Mouse (Mus musculus) ovary, adult 2 months (tissue): ENCODE results near the gene Olfr141. TPM values are rescaled to one million over a fixed set of nuclear protein-coding genes. Genes with fewer than 3 reads are reported as not detected.

Experiments
- polyA plus RNA-seq: library from polyadenylated mRNA; depleted of rRNA; stranded (reverse); fragments of >200 nt; gene quantifications from 2 replicates; pipeline ENCODE4 v1.2.3, GENCODE M21; 2012; rRNA removed

Olfr141 gene
- polyA plus RNA-seq: not detected in 2 replicates

DNA sequence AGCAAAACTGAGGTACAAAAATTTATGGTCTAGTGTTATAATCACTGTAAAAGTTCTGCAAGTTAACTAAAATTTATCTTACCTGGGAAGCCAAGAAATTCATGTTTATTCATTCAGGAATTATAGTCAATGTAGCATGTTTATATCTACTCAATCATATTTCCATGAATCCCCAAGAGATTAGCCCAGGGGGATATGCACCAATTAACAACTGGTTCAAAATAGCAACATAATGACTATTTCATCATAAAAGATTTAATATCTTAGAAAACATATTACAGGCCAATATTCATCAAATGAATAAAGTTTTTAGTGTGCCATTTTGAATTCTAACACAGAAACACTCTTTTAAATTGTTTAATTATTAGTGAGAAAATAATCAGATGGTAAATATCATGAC, at the start of gene Olfr141:
TSS of gene Olfr141 (minus strand) at position 101 of the 400 bp plus-strand sequence.

DNA sequence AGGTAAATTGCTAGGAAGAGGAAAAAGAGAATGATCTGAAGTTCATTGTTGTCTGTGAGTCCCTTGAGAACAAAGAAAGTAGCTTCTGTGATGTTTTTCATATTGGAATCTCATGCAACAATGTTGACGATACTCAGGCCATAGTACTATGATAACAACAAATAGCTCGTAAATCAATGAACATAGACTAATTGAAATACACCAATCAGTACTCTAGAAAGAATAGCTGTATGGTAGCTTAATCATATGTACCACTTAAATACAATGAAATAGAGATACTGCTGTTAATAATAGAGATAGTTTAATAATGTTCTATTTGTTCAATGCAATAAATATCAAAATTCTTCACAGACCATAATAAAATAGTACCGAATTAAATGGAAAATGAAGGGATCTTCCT, 41.8 kb upstream of the Olfr141 start, which contains the start of gene Olfr1095:
TSS of gene Olfr1095 (minus strand) at position 101 of the 400 bp plus-strand sequence.

DNA sequence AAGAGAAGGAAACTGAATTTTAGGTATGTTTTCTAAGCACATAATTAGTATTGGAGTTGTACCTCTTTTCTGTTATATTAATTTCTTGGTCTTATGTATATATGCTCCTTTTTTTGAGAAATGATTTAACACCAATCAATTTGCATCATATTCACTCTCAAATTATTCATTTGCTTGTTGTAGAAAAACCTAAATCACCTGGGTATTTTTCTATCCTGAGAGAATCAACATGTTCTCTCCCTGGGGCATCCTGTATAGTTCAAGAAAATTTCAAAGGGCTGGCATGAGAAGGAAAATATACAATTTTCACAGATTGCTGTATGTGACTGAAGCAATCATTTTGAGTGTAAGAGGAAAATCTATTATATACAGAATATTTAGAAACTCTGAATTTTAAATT, 14.5 kb upstream of the Olfr141 start, which contains the start of gene Olfr1094:
TSS of gene Olfr1094 (plus strand) at position 301 of the 400 bp plus-strand sequence.

DNA sequence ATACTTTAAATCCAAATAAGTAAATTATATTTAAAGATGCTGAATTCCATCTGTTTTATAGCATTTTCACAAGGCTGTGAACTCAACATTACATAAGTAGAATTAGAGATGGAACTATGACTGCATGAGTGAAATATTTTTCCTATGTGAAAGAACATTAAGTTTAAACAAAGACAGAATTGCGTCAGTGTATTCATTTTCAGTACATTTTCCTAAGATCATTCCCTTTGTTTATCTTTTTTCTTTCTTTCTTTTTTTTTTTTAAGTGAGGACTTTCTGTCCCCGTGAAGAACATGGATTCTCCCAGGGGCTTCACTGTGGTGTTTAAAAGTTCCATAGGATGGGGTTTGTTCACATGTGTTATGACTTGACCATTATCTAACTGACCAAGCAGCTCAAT, 27.6 kb downstream of the Olfr141 start, which contains the start of gene Olfr1093:
TSS of gene Olfr1093 (plus strand) at position 301 of the 400 bp plus-strand sequence.

DNA sequence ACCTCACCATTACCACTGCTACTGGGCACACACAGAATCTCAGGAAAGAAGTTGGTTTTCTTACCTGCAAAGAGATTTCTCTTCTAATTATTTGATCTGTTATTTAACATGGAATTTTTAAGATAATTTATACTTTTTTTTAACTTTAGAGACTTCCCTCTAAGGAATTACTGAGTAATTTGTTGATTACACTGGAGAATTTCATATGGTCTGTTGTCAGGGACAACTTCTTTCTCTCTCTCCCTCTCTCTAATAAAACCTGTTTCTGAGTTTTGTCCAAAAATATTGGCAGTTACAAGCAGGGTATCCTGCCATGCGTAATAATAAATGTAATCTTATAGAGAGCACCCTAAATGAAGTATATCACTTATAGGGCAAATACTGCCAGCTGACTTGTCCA, 50.9 kb downstream of the Olfr141 start, which contains the start of gene Olfr1090:
TSS of gene Olfr1090 (minus strand) at position 101 of the 400 bp plus-strand sequence.

Other genes with a start within 250 kb of the Olfr141 start
- not detected in 2 replicates for gene Olfr1082, start 211.1 kb downstream of the Olfr141 start, polyA plus RNA-seq
- gene Olfr1084, start 170.3 kb downstream of the Olfr141 start, polyA plus RNA-seq: not detected in 2 replicates
- not detected in 2 replicates for gene Olfr1085, start 148.0 kb downstream of the Olfr141 start, polyA plus RNA-seq
- gene Olfr1086, start 129.9 kb downstream of the Olfr141 start, polyA plus RNA-seq: not detected in 2 replicates
- not detected in 2 replicates for gene Olfr1087, start 111.6 kb downstream of the Olfr141 start, polyA plus RNA-seq
- gene Olfr1089, start 76.3 kb downstream of the Olfr141 start, polyA plus RNA-seq: not detected in 2 replicates
- gene Olfr1090, start 51.0 kb downstream of the Olfr141 start, polyA plus RNA-seq: not detected in 2 replicates
- gene Olfr1093, start 27.5 kb downstream of the Olfr141 start, polyA plus RNA-seq: not detected in 2 replicates
- not detected in 2 replicates for gene Olfr1094, start 14.6 kb upstream of the Olfr141 start, polyA plus RNA-seq
- not detected in 2 replicates for gene Olfr1095, start 41.7 kb upstream of the Olfr141 start, polyA plus RNA-seq
- gene Gm13723, start 64.8 kb upstream of the Olfr141 start, polyA plus RNA-seq: not detected in 2 replicates
- gene Olfr1097, start 82.2 kb upstream of the Olfr141 start, polyA plus RNA-seq: not detected in 2 replicates
- gene Olfr1098, start 114.5 kb upstream of the Olfr141 start, polyA plus RNA-seq: not detected in 2 replicates
- gene Olfr1099, start 150.7 kb upstream of the Olfr141 start, polyA plus RNA-seq: not detected in 2 replicates
- gene Olfr1100, start 169.9 kb upstream of the Olfr141 start, polyA plus RNA-seq: not detected in 2 replicates
- not detected in 2 replicates for gene Olfr1101, start 181.2 kb upstream of the Olfr141 start, polyA plus RNA-seq
- not detected in 2 replicates for gene Olfr1102, start 188.4 kb upstream of the Olfr141 start, polyA plus RNA-seq
- not detected in 2 replicates for gene Olfr1104, start 217.1 kb upstream of the Olfr141 start, polyA plus RNA-seq
- gene Olfr1105, start 226.5 kb upstream of the Olfr141 start, polyA plus RNA-seq: not detected in 2 replicates
- gene Olfr1106, start 242.3 kb upstream of the Olfr141 start, polyA plus RNA-seq: not detected in 2 replicates